Mouse (Mus musculus): ENCODE measurements around the gene Ndufa10. TPM values are rescaled to one million over a fixed set of nuclear protein-coding genes. Genes with fewer than 3 reads are reported as not detected.
A peak's percentile ranks its signal among the peaks of the same experiment; 100 is the strongest.

Gene Ndufa10
- total RNA-seq, 2 experiments from 2014 or later = 103 to 134 TPM

DNA sequence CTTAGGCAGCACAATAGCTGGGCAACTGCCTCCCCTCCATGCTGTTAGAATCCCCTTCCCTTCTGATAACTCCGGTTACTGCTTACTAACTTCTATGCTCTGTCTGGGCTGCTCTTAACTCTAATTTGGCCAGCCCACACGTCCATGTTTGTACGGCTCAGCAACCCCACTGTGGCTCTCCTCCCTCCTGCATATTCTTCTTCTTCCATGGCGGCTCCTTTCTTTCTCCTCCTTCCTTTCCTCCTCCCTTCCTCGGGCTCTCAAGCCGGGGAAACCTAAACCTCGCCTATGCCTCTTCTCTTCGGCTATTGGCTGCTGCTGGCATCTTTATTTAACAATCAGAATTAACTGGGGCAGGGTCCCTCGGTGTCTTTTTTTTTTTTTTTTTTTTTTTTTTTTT lies 40.9 kb downstream of the Ndufa10 start:
- no peak for ATAC-seq (replicated peaks; ENCODE audit: poor library complexity, severe bottlenecking)

DNA sequence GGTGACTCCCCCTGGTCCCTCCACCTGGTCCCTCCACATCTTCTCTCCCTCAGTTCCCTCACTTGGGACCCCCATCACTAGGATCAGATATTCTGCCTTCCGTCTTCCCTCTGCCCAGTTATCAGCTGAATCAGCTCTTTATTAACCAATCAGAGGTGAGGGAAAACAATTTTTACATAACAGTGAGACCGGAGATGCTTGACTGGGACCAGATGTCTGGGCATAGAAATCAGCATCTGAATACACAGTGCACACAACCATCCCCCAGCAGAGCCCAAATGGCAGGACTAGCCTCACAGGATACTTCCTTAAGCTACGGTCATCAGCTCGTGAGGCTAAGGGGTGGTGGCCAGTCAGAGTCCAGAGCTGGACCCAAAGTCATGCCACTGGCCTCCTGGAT lies 41.6 kb downstream of the Ndufa10 start:
- ATAC-seq (replicated peaks; ENCODE audit: poor library complexity, severe bottlenecking) = no peak

DNA sequence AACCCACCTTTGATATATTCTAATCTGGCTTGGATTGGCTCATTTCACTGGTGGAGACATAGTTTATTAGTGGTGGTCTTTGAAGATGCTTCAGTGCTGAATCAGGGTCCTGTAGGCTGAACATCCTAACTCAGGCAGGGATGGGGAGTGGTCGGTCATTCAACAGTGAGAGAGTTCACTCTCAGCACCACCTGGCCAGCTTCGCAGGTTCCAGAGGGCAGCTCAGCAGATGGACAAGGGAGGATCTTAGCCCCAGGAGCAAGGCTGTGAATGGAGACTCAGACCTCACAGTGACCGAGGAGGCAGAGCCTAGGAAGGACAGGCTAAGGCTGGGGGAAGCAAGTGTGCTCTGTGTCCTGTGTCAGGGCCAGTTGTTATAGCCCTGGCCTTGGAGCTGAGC lies 42.2 kb downstream of the Ndufa10 start:
- ATAC-seq (replicated peaks; ENCODE audit: poor library complexity, severe bottlenecking) = no peak

DNA sequence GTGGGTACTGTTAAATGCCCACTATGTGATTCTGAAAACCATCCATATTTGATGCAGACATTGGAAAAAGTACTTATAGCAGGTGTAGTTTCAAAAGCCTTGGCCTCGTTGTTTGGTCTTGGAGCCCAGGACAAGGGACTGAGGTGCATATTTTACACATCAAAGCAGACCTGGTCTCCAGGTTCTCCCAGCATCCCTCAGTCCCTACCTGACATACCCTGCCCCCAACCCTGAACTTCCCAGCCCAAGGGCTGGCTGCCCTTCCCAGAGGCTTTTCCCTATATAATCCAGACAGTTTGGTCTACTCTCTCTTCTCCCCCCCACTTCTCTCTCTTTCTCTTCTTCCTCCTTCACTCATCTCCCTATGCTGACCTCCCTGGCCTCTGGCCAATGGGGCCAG lies 42.7 kb downstream of the Ndufa10 start:
- no peak for ATAC-seq (replicated peaks; ENCODE audit: poor library complexity, severe bottlenecking)

DNA sequence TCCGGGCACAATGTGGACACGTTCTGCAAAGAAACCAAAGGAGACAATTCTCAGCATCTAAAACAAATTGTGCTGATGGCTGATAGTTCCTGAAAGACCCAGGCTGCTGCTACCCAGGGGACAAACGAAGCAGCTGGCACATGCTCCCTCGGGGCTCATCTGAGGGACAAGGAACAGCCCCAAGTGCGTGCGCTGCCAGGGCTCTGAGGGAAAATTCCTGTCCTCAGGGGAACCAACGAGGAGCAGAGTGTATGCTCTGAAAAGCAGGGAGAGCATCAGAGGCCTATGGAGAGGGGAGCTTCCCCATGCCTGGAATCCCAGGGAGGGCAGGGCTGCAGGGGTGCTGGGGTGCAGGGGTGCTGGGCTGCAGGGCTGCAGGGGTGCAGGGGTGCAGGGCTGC lies 48.9 kb downstream of the Ndufa10 start:
- ATAC-seq (replicated peaks; ENCODE audit: poor library complexity, severe bottlenecking) = no peak

DNA sequence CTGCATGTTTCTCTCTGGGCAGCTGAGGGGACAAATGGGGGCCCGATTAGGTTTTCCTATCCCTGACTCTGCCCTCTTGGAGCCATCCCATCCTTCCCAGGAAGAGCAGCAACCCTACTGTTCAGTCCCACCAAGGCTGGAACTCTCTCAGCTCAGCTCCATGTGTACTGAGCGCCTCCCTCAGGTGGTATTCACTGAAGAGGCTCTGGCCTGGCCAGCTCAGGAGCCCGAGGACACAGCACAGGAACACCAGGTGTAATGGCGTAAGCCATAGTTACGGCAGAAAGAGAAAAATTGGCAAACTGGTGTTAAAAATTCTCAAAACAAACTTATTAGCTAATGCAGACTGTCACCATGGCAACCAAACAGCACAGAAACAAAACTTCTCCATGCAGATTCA lies 68.5 kb downstream of the Ndufa10 start:
- ATAC-seq (replicated peaks; ENCODE audit: poor library complexity, severe bottlenecking) = peak; percentile 20; the same call in 1 of the 2 replicates

DNA sequence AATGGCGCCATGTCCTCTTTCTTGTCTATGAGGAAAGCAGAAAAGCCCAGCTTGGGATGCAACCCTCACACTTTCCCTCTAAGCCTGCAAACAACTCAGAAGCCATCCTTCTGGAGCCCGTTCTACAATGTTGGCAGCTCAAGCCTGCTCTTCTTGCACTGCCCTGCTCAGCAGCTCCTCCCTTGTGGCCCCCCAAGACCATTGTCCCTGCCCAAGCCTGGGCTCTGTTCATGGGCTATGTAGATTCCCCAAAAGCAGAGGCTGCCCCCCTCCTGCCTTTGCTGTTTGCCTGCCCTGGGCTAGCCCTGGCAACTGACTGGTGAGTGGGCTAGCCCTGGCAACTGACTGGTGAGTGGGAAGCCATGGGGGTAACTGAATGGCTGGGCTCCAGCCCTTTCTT lies 73.1 kb downstream of the Ndufa10 start:
- ATAC-seq (replicated peaks; ENCODE audit: poor library complexity, severe bottlenecking) = peak; percentile 42

DNA sequence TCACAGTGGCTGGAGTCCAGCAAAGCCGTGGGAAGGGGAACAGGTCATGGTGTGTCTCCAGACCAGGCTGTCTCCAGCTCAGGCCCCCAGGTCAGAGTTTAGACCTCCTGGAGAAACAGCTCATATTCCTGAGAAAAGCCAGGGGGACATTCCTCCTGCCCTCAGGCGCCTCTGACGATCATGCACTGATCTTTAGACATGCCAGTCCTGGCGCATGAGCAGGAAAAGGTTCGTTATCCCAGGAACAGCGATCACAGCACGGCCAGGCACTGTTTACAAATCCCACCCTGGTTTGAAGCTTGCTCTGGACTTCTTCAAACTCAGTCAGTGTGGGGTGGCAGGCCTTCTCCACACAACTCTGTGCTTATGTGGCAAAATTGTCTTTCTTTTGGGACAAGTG lies 75.1 kb downstream of the Ndufa10 start:
- no peak for ATAC-seq (replicated peaks; ENCODE audit: poor library complexity, severe bottlenecking)

DNA sequence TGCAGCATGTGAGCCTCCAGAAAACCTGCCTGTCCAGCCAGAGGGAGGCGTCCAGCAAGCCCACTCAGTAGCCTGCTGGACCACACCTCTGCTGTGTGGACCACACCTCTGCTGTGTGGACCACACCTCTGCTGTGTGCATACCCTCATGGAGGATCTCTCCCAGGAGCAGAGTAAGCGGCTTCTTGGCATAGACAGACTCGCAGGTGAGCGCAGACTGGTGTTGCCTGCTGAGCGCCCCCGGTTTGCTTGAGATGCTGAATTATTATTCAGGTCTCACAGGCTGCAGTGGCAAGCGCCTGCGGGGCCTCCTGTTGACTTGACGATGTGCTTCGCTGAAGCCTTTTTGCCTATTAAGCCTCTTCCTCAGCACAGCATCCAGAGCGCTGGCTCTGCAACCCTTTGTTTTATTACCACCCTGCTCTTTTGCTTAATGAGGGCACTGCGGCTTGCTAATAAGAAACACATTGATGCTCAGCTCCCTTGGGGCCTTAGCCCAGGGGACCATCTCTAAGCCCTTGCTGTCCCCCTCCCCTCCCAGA lies 76.1 kb downstream of the Ndufa10 start:
- ATAC-seq (replicated peaks; ENCODE audit: poor library complexity, severe bottlenecking) = no peak

DNA sequence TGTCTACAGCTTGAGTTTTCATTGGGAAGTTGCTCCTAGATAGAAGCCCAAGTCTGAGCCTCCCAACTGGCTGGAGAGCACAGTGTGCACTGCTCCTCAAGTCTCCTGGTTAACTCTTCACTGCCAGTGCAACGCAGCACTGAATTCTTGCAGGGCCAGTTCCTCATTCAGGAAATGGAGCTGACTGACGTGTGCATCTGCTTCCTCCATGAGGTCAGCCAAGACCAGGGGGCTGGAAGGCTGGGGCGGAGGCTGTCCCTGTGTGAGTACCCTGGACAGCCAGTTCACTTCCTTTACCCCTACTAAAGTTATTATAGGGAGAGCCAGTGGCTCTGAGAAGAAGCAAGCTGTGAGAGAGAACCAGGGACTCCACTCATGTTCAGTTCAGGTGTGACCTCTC lies 79.4 kb downstream of the Ndufa10 start:
- ATAC-seq (replicated peaks; ENCODE audit: poor library complexity, severe bottlenecking) = peak; percentile 90

DNA sequence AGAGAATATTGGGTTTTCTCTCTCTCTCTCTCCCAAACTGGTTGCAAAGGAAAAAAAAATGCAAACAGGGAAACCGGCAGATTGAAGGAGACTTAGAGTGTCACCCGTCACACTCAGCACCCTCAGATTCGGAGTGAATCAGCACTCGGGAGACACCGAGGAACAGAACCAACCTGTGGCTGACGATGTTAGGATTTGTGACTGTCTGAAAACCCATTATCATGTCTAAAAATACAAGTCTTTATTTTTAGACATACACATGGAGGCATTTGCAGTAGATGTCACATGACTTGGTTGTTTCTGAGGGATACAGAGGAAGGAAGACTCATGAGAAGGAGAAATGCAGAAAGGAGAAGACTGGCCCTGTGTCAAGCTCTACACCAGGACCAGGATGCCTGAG lies 80.5 kb downstream of the Ndufa10 start:
- no peak for ATAC-seq (replicated peaks; ENCODE audit: poor library complexity, severe bottlenecking)

Other genes starting within 250 kb of the Ndufa10 start
- gene Olfr1416, start 11.3 kb upstream of the Ndufa10 start, total RNA-seq (2014; fragmentation: Nextera tagmentation) = not detected in 2 replicates
- not detected in 2 replicates for gene Olfr1416, start 11.3 kb upstream of the Ndufa10 start, total RNA-seq (2017)
- gene Olfr1415, start 22.2 kb upstream of the Ndufa10 start, total RNA-seq (2014; fragmentation: Nextera tagmentation) = not detected in 2 replicates
- gene Olfr1415, start 22.2 kb upstream of the Ndufa10 start, total RNA-seq (2017) = not detected in 2 replicates
- not detected in 2 replicates for gene Olfr1414, start 44.8 kb upstream of the Ndufa10 start, total RNA-seq (2014; fragmentation: Nextera tagmentation)
- not detected in 2 replicates for gene Olfr1414, start 44.8 kb upstream of the Ndufa10 start, total RNA-seq (2017)
- not detected in 2 replicates for gene Olfr1413, start 97.5 kb upstream of the Ndufa10 start, total RNA-seq (2014; fragmentation: Nextera tagmentation)
- not detected in 2 replicates for gene Olfr1413, start 97.5 kb upstream of the Ndufa10 start, total RNA-seq (2017)
- gene Olfr1412, start 111.9 kb upstream of the Ndufa10 start, total RNA-seq (2014; fragmentation: Nextera tagmentation) = not detected in 2 replicates
- not detected in 2 replicates for gene Olfr1412, start 111.9 kb upstream of the Ndufa10 start, total RNA-seq (2017)
- gene Olfr1411, start 120.6 kb upstream of the Ndufa10 start, total RNA-seq (2014; fragmentation: Nextera tagmentation) = not detected in 2 replicates
- not detected in 2 replicates for gene Olfr1411, start 120.6 kb upstream of the Ndufa10 start, total RNA-seq (2017)
- gene Olfr1410, start 131.9 kb upstream of the Ndufa10 start, total RNA-seq (2014; fragmentation: Nextera tagmentation) = not detected in 2 replicates
- gene Olfr1410, start 131.9 kb upstream of the Ndufa10 start, total RNA-seq (2017) = not detected in 2 replicates
- gene Olfr12, start 143.9 kb upstream of the Ndufa10 start, total RNA-seq (2014; fragmentation: Nextera tagmentation) = not detected in 2 replicates
- gene Olfr12, start 143.9 kb upstream of the Ndufa10 start, total RNA-seq (2017) = not detected in 2 replicates
- gene Cops9, start 168.1 kb upstream of the Ndufa10 start, total RNA-seq (2014; fragmentation: Nextera tagmentation) = 215 and 239 TPM in 2 replicates
- 141 and 144 TPM in 2 replicates for gene Cops9, start 168.1 kb upstream of the Ndufa10 start, total RNA-seq (2017)
- 5.3 and 7.2 TPM in 2 replicates for gene Otos, start 175.0 kb upstream of the Ndufa10 start, total RNA-seq (2014; fragmentation: Nextera tagmentation)
- 2.5 TPM in 1 of 2 replicates, not detected in the other for gene Otos, start 175.0 kb upstream of the Ndufa10 start, total RNA-seq (2017)

Data from granulocyte monocyte progenitor cell, adult 5-6 weeks (primary cell).